Mouse (Mus musculus): ENCODE data around the gene Tjp2. TPM values are rescaled to one million over a fixed set of nuclear protein-coding genes. Genes with fewer than 3 reads are reported as not detected.

The Tjp2 gene
- polyA plus RNA-seq, 2 experiments, result 12.1 to 14.9 TPM

GRCm38 (mm10) chr19:24090366-24090765 lies 134.5 kb downstream of the Tjp2 start:
- no peak for ATAC-seq (ENCODE audit: low FRiP score, low read depth)
- H3K36me3 ChIP-seq (ENCODE audit: control insufficient read depth, insufficient read depth, low read length), result peaks cover 3% of the 10 kb centered on the region; the same call in 1 of the 2 replicates
- DNase-seq (ENCODE audit: low spot score), result no peak
- no peak overlapping the region for H3K4me3 ChIP-seq (replicated peaks; ENCODE audit: low read length)
- H3K9me3 ChIP-seq (ENCODE audit: control insufficient read depth, low read length), result no peaks in the 10 kb centered on the region
- no peak overlapping the region for H3K4me2 ChIP-seq (replicated peaks; ENCODE audit: low read depth, low read length, severe bottlenecking)
- H3K27ac ChIP-seq (replicated peaks; ENCODE audit: low read depth, low read length), result no peak overlapping the region
- no peak for TF ChIP-seq POLR2A (IDR thresholded peaks at IDR 0.05; ENCODE audit: borderline replicate concordance, extremely low read depth, insufficient read depth, insufficient read length)
- H3K27me3 ChIP-seq (ENCODE audit: control insufficient read depth, insufficient read depth, low read length), result no peaks in the 10 kb centered on the region
- WGBS, result 69% methylated on average over 2 of the region's 2 CpGs
- H3K9ac ChIP-seq (ENCODE audit: low read depth, low read length, severe bottlenecking), result no peak overlapping the region
- no peaks in the 10 kb centered on the region for H3K4me1 ChIP-seq (ENCODE audit: control insufficient read depth, insufficient read depth, low read length)

DNA sequence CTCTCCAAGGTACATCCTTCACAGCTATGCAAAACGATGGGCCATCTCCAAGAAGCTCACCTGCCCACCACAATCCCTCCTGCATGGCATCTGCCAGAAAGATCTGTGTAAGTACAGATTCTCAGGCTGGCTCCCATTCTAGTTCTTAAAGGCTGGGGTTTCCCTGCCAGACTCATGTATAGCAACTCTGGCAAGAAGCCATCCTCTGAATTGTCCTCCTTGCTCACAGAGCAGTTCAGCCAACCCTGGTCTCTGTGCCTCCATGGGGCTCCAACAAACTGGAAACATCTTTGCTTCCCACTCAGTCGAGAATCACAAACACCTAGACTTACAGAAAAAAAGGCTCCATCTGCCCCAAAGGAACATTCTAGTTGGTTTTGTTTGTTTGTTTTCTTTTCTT lies 139.5 kb downstream of the Tjp2 start:
- TF ChIP-seq POLR2A (IDR thresholded peaks at IDR 0.05; ENCODE audit: borderline replicate concordance, extremely low read depth, insufficient read depth, insufficient read length), result no peak
- H3K4me1 ChIP-seq (ENCODE audit: control insufficient read depth, insufficient read depth, low read length), result no peaks in the 10 kb centered on the region
- H3K27ac ChIP-seq (replicated peaks; ENCODE audit: low read depth, low read length), result no peak overlapping the region
- H3K4me3 ChIP-seq (replicated peaks; ENCODE audit: low read length), result no peak overlapping the region
- WGBS, result 73% methylated on average over 2 of the region's 2 CpGs
- H3K36me3 ChIP-seq (ENCODE audit: control insufficient read depth, insufficient read depth, low read length), result no peaks in the 10 kb centered on the region
- H3K4me2 ChIP-seq (replicated peaks; ENCODE audit: low read depth, low read length, severe bottlenecking), result no peak overlapping the region
- no peaks in the 10 kb centered on the region for H3K27me3 ChIP-seq (ENCODE audit: control insufficient read depth, insufficient read depth, low read length)
- no peak overlapping the region for H3K9ac ChIP-seq (ENCODE audit: low read depth, low read length, severe bottlenecking)
- ATAC-seq (ENCODE audit: low FRiP score, low read depth), result no peak
- DNase-seq (ENCODE audit: low spot score), result peak; percentile 20
- H3K9me3 ChIP-seq (ENCODE audit: control insufficient read depth, low read length), result no peaks in the 10 kb centered on the region

DNA sequence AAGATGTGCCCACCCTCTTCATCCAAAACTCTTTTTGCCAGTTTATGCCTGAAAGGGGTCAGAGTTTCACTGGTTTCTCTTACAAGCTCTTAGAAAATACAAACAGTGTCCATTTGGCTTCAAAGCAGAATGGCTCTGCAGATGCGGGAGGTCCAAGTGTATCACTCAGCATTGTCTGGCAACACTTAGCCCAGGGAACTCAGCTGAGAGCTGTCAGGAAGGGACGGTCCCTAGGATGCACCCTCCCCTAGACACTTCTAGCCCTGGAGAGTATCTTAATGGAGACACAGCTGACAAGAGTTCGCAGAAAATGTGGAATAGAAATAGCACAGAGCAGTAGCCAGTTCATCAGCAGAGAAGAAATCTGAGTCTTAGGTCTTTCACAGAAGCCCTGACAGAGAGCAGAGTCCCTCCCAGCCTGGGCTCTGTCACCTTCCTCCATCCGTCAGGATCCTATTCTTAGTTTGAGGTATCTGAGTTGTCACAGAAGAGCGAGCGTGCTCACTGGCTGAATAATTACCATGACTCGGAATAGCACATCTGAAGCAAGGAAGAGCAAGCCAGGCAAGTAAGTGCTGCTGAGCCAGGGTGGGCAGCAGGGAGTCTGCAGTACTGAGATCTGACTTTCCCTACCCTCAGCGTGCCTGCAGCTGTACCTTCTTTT lies 144.3 kb downstream of the Tjp2 start:
- DNase-seq (ENCODE audit: low spot score) (no peak), ATAC-seq (ENCODE audit: low FRiP score, low read depth) (no peak)
- Histone ChIP-seq H3K36me3 (ENCODE audit: control insufficient read depth, insufficient read depth, low read length) (no peaks in the 10 kb centered on the region), H3K4me3 (replicated peaks; ENCODE audit: low read length) (no peak overlapping the region), H3K9ac (ENCODE audit: low read depth, low read length, severe bottlenecking) (no peak overlapping the region), H3K9me3 (ENCODE audit: control insufficient read depth, low read length) (no peaks in the 10 kb centered on the region), H3K27me3 (ENCODE audit: control insufficient read depth, insufficient read depth, low read length) (no peaks in the 10 kb centered on the region), H3K27ac (replicated peaks; ENCODE audit: low read depth, low read length) (no peak overlapping the region), H3K4me2 (replicated peaks; ENCODE audit: low read depth, low read length, severe bottlenecking) (no peak overlapping the region), H3K4me1 (ENCODE audit: control insufficient read depth, insufficient read depth, low read length) (no peaks in the 10 kb centered on the region)
- TF ChIP-seq POLR2A (IDR thresholded peaks at IDR 0.05; ENCODE audit: borderline replicate concordance, extremely low read depth, insufficient read depth, insufficient read length), result no peak
- WGBS, result 57% methylated on average over 8 of the region's 8 CpGs

GRCm38 (mm10) chr19:24077658-24078057 lies 147.2 kb downstream of the Tjp2 start:
- Histone ChIP-seq H3K4me3 (replicated peaks; ENCODE audit: low read length) (no peak overlapping the region), H3K27me3 (ENCODE audit: control insufficient read depth, insufficient read depth, low read length) (no peaks in the 10 kb centered on the region), H3K9me3 (ENCODE audit: control insufficient read depth, low read length) (no peaks in the 10 kb centered on the region), H3K4me1 (ENCODE audit: control insufficient read depth, insufficient read depth, low read length) (no peaks in the 10 kb centered on the region), H3K36me3 (ENCODE audit: control insufficient read depth, insufficient read depth, low read length) (no peaks in the 10 kb centered on the region), H3K27ac (replicated peaks; ENCODE audit: low read depth, low read length) (no peak overlapping the region), H3K4me2 (replicated peaks; ENCODE audit: low read depth, low read length, severe bottlenecking) (no peak overlapping the region), H3K9ac (ENCODE audit: low read depth, low read length, severe bottlenecking) (no peak overlapping the region)
- DNase-seq (ENCODE audit: low spot score), result no peak
- no peak for TF ChIP-seq POLR2A (IDR thresholded peaks at IDR 0.05; ENCODE audit: borderline replicate concordance, extremely low read depth, insufficient read depth, insufficient read length)
- ATAC-seq (ENCODE audit: low FRiP score, low read depth), result no peak
- 98% methylated on average over 3 of the region's 3 CpGs for WGBS

- no peak for ATAC-seq (ENCODE audit: low FRiP score, low read depth)
- no peak for TF ChIP-seq POLR2A (IDR thresholded peaks at IDR 0.05; ENCODE audit: borderline replicate concordance, extremely low read depth, insufficient read depth, insufficient read length)
- no peak overlapping the region for H3K27ac ChIP-seq (replicated peaks; ENCODE audit: low read depth, low read length)
Measured at GRCm38 (mm10) chr19:24076536-24076935, 148.3 kb downstream of the Tjp2 start.

More at GRCm38 (mm10) chr19:24076536-24076935, 148.3 kb downstream of the Tjp2 start:
- Histone ChIP-seq H3K4me2 (replicated peaks; ENCODE audit: low read depth, low read length, severe bottlenecking) (no peak overlapping the region), H3K9ac (ENCODE audit: low read depth, low read length, severe bottlenecking) (no peak overlapping the region), H3K27me3 (ENCODE audit: control insufficient read depth, insufficient read depth, low read length) (no peaks in the 10 kb centered on the region), H3K9me3 (ENCODE audit: control insufficient read depth, low read length) (no peaks in the 10 kb centered on the region), H3K4me3 (replicated peaks; ENCODE audit: low read length) (no peak overlapping the region), H3K36me3 (ENCODE audit: control insufficient read depth, insufficient read depth, low read length) (no peaks in the 10 kb centered on the region), H3K4me1 (ENCODE audit: control insufficient read depth, insufficient read depth, low read length) (no peaks in the 10 kb centered on the region)
- no peak for DNase-seq (ENCODE audit: low spot score)
- 79% methylated on average over 7 of the region's 7 CpGs for WGBS

Measured in limb, embryonic 14.5 days (tissue).